Mouse (Mus musculus) naive thymus-derived CD4-positive, alpha-beta T cell, adult 2 months (primary cell): ENCODE results near the gene Ak9.
A peak's percentile ranks its signal among the peaks of the same experiment; 100 is the strongest.
"Not testable (repeated sequence)": the region's sequence is repeated elsewhere in the genome, so short reads cannot be mapped to it uniquely, and the experiment has no call there.

Experiments used
- DNase-seq: peaks from one replicate; pipeline ENCODE4 v3.0.0-alpha.2; 2011; ENCODE audit warnings: low read depth

The Ak9 gene

DNA sequence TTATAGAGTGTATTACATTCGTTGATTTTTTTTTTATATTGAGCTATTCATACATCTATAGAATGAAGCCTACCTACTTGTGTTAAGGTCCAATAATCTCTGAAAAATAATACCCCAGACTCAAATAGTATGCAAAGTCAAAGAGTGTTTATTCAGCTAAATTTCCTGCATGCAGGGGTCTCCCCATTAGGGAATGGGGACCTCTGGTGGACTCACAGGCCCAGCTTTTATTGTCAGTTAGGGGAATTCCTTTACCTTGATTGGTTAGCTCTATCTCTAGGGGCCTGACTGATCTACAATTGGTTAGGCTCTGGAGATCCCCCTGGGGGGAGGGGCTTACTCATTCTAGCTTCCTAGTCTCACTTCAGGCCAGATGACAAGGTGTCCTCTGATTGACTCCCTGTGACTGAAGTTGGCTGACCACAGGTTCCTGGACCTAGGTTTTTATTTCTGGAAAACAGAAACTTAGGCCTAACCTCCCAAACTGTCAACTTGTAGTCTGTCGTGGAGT, 28.8 kb downstream of the Ak9 start:
- DNase-seq, result no peak

DNA sequence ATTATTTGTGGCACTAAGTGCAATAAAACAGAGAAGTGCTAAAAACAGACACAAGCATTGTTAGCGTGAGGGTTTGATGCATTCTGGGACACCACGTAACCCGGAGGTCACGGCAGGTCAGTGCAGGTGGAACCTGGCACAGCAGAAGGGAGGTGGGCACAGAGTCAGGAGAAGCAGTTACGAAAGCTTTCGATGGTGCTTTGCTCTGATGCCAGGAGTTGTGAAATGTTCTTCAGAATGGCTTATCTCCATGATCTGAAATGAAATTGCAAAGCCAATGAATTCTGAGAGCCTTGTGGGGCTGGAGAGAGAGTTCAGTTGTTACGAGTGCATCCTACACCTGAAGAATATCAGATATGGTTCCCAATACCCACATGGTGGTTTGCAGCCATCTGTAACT, 37.6 kb downstream of the Ak9 start:
- DNase-seq, result no peak

- no peak for DNase-seq
Observed at GRCm38 (mm10) chr10:41365086-41365485, 61.3 kb downstream of the Ak9 start.

DNA sequence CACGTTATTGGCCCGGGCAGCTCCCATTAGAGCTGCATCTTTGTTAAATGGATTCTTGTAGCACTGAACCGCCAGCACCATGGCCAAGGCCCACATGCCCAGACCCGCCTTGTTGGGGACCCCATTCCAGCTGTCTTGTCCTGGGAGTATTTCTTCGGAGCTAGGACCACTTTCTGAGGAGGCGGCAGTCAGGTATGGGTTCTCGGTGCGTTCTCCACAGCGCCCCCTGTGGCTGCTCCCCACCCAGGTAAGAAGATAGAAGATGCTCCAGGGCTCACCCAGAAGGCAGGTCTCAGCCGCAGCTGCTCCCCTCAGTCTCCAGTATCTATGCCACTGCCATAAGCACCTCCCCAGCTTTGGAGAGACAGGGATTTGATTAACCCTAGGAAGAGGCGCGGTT, 76.7 kb downstream of the Ak9 start:
- no peak for DNase-seq

DNA sequence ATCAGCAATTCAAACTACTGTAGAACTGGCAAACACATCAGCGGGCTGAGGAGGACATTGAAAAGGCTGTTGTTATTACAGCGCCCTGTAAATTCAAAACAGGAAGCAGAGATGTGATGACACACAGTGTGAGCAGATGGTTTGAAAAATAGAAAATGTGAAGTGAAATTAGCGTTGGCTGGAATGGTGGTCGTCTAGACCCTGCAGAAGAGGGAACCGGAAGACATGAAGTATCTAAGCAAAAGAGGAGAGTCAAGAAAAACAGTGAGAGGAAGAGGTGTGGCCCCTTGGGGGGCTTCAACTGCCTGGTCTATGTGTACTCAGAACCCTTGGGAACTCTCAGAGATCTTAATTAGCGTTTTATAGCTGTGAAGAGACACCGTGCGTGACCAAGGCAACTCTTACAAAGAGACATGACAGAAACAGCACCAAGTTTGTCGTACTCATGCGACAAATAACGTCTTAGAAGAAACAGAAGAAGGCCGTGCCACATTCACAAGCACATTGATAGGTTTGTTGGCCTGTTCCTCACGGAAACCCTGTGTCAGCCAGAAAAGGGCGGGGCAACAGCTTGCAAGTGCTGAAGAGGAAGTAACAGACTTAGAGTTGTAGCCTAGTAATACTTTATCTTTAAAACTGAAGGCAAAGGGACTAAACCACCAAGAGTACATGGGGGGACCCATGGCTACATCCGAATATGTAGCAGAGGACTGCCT, 81.9 kb downstream of the Ak9 start:
- peak; percentile 58 for DNase-seq

- no peak for DNase-seq
Observed at GRCm38 (mm10) chr10:41393555-41393954, 89.8 kb downstream of the Ak9 start.

GRCm38 (mm10) chr10:41401097-41401496, 97.3 kb downstream of the Ak9 start:
- DNase-seq, result no peak

- DNase-seq, result no peak
Observed at GRCm38 (mm10) chr10:41403364-41403763, 99.6 kb downstream of the Ak9 start.

DNA sequence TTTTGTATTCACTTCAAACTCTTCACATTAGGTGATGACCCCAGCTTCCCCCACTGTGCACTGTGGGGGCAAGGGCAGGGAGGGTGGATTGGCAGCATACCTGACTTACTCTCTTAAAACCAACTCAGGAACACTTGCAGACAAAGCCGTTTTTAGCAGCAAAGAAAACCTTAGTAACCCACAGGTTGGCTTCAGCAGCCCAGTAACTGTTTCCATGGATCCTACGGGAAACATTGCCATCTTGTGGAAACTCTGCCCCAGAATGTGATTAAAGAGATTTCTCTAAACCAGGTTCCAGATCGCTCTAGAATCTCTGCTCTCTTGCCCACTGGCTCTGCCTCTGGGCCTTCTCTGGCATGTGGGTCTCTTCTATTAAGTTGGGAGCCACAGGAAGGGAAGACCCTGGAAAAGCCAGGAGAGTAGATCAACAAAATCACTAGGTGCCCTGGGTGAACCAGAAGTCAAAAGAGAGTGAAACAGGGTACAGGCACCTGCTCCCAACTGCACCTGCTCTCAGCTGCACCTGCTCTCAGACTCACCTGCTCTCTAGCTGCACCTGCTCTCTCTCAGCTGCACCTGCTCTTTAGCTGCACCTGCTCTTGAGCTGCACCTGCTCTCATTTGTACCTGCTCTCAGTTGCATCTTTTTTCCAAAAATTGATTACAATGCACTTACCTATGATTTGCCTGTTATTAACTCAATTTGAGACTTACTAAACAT, 100.3 kb downstream of the Ak9 start:
- DNase-seq, result no peak

DNA sequence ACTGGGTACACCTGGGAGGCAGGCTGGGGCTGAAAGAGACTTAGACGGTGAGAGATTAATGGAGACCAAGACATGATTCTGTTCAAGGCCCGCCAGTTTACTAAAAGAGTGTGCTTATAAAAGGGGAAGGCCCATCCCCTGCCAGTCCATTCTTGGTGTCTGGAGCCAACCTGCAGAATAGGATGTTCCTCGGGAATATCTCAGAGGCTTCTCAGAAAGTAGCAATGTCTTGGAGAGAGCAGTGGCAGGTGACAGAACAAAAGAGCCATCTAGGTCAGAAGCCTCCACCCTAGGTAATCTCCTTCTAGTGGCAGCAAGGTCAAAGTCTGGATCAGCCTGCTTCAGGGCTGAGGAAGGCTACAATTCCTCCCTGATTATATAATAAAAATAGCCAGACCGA, 106.4 kb downstream of the Ak9 start:
- not testable (repeated sequence) for DNase-seq

GRCm38 (mm10) chr10:41410821-41411220, 107.0 kb downstream of the Ak9 start:
- not testable (repeated sequence) for DNase-seq

DNA sequence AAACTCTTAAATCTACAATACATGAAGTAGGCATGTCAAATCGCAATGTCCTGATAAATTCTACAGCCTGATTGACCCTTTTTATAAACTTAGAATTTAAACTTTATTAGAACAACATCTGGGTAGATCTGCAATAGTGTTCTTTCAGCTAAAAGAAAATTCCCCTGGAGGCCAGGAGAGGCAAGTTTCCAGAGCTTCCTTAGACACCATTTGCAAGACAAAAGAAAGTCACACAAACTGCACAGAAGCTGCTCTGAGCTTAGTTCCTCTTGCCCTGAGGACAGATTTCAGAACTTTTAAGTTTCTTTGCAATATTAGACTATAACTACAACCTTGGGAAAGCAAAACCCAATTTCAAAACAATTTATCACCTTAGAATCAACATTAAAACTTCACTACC, 109.7 kb downstream of the Ak9 start:
- DNase-seq, result not testable (repeated sequence)

DNA sequence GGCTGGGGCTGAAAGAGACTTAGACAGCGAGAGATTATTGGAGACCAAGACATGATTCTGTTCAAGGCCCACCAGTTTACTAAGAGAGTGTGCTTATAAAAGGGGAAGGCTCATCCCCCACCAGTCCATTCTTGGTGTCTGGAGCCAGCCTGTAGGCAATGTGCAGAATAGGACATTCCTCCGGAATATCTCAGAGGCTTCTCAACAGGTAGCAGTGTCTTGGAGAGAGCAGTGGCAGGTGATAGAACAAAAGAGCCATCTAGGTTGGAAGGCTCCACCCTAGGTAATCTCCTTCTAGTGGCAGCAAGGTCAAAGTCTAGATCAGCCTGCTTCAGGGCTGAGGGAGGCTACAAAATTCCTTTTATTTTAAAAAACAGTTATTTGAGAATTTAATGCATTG, 111.6 kb downstream of the Ak9 start:
- not testable (repeated sequence) for DNase-seq

- DNase-seq, result no peak
Observed at GRCm38 (mm10) chr10:41420496-41421200, 116.9 kb downstream of the Ak9 start.

- no peak for DNase-seq
Observed at GRCm38 (mm10) chr10:41423681-41424080, 119.9 kb downstream of the Ak9 start.

DNA sequence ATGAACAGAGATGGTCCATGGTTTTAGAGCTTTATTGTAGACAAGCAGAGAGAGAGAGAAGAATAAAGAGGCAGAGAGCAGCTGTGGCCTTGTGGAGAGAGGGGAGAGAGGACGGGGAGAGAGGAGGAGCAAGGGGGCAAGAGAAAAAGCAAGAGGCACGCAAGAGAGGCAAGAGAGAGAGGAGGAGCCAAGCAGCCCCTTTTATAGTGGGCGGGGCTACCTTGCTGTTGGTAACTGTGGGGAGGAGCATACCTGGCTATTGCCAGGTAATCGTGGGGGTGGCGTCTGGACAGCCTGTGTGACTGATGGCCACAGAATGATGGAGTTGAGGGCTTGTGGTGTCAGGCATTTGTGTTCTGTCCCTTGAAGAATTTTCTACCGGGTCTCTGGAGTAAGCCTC, 122.6 kb downstream of the Ak9 start:
- DNase-seq, result no peak

DNA sequence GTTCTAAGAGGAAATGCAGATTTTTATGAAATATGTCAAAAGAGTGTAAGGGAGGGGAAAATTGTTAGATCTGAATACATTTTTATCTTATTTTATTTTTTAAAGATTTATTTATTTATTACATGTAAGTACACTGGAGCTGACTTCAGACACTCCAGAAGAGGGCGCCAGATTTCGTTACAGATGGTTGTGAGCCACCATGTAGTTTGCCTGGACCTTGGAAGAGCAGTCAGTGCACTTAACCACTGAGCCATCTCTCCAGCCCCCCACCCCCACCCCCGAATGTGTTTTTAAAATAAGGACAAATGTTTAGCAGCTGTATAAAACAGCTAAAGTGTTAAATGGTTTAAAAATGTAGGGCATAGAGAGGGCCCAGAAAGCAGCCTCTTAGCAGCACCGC, 130.8 kb downstream of the Ak9 start:
- DNase-seq, result peak; percentile 55

GRCm38 (mm10) chr10:41435141-41435540, 131.4 kb downstream of the Ak9 start:
- DNase-seq, result no peak

- DNase-seq, result no peak
Observed at GRCm38 (mm10) chr10:41448216-41448615, 144.4 kb downstream of the Ak9 start.

- no peak for DNase-seq
Observed at GRCm38 (mm10) chr10:41449684-41450083, 145.9 kb downstream of the Ak9 start.

GRCm38 (mm10) chr10:41450137-41450670, 146.4 kb downstream of the Ak9 start, which contains the start of gene Zbtb24:
TSS of gene Zbtb24 (plus strand) at chr10:41450383.
- peak; percentile 99 for DNase-seq

GRCm38 (mm10) chr10:41450780-41451522, 147.2 kb downstream of the Ak9 start:
- DNase-seq, result peak; percentile 18
